ENCODE assay signal across 22 mouse cellular contexts in genomic region chr12:71807306-71807705, GRCm38 (mm10). TPM values are rescaled to one million over a fixed set of nuclear protein-coding genes. Genes with fewer than 3 reads are reported as not detected.
DNase-seq lines count a peak whose midpoint lies in the region; ATAC-seq and TF ChIP-seq lines count a peak whose summit lies in the region.
"Had no signal": no experiment of that assay in that cellular context is flagged by ENCODE, and none has a peak within 500 bp of the region (broad histone marks: within the 10 kb centered on the region; RNA-seq: fewer than 3 reads in every experiment).

No protein-coding gene starts in this region.

- no peak overlapping the region for H3K27ac ChIP-seq in kidney, adult 2 months (ENCODE audit: insufficient read depth, low read depth, low read length)
- H3K27ac ChIP-seq in liver, adult 2 months (replicated peaks; ENCODE audit: insufficient read depth, low read depth, low read length): no peak overlapping the region
- no peak overlapping the region for H3K27ac ChIP-seq in liver, embryonic 11.5 days (ENCODE audit: low read depth, low read length)
- H3K27ac ChIP-seq: forebrain, embryonic 13.5 days; hindbrain, embryonic 15.5 days; intestine, embryonic 15.5 days; midbrain, embryonic 15.5 days; stomach, embryonic 15.5 days had no signal

- no peaks in the 10 kb centered on the region for H3K27me3 ChIP-seq in kidney, adult 2 months (replicated peaks; ENCODE audit: control insufficient read depth, insufficient read depth, low read length)
- H3K27me3 ChIP-seq in liver, adult 2 months (ENCODE audit: control insufficient read depth, insufficient read depth, low read length): 0 out of 2 replicates have a peak, but pooled peaks cover 2% of the 10 kb centered on the region
- H3K27me3 ChIP-seq in liver, embryonic 11.5 days (replicated peaks; ENCODE audit: control insufficient read depth, insufficient read depth, low read length): no peaks in the 10 kb centered on the region
- H3K27me3 ChIP-seq: forebrain, embryonic 13.5 days; heart, embryonic 13.5 days; hindbrain, embryonic 15.5 days; intestine, embryonic 15.5 days; midbrain, embryonic 15.5 days; stomach, embryonic 15.5 days had no signal

- no peaks in the 10 kb centered on the region for H3K36me3 ChIP-seq in kidney, adult 2 months (ENCODE audit: control insufficient read depth, insufficient read depth, low read length)
- H3K36me3 ChIP-seq in liver, adult 2 months (ENCODE audit: control insufficient read depth, insufficient read depth, low read length): no peaks in the 10 kb centered on the region
- H3K36me3 ChIP-seq in liver, embryonic 11.5 days (ENCODE audit: control insufficient read depth, insufficient read depth, low read length): no peaks in the 10 kb centered on the region
- H3K36me3 ChIP-seq: heart, embryonic 13.5 days; hindbrain, embryonic 15.5 days; intestine, embryonic 15.5 days; midbrain, embryonic 15.5 days; stomach, embryonic 15.5 days had no signal

- WGBS in kidney, adult 2 months: 62% methylated on average over 9 of the region's 9 CpGs
- WGBS in liver, adult 2 months: 65% methylated on average over 9 of the region's 9 CpGs
- WGBS in liver, embryonic 11.5 days: 73% methylated on average over 9 of the region's 9 CpGs

- no peak overlapping the region for H3K4me3 ChIP-seq in kidney, adult 2 months (ENCODE audit: insufficient read depth, low read depth, low read length)
- no peak overlapping the region for H3K4me3 ChIP-seq in liver, adult 2 months (ENCODE audit: insufficient read depth, low read depth, low read length)
- no peak overlapping the region for H3K4me3 ChIP-seq in liver, embryonic 11.5 days (ENCODE audit: low read depth, low read length)
- H3K4me3 ChIP-seq: erythroblast, embryonic 14.5 days; forebrain, embryonic 13.5 days; heart, embryonic 13.5 days; hindbrain, embryonic 15.5 days; intestine, embryonic 15.5 days; midbrain, embryonic 15.5 days; myocyte; stomach, embryonic 15.5 days had no signal

- TF ChIP-seq POLR2A in kidney, adult 2 months (IDR thresholded peaks at IDR 0.05; ENCODE audit: low read depth, low read length): no peak
- TF ChIP-seq POLR2A in liver, adult 2 months (IDR thresholded peaks at IDR 0.05; ENCODE audit: extremely low read depth, insufficient read depth, low read length): no peak

- TF ChIP-seq CTCF in kidney, adult 2 months (conservative IDR thresholded peaks at IDR 0.05; ENCODE audit: insufficient read depth, insufficient read length, low read depth, low read length): no peak
- no peak for TF ChIP-seq CTCF in liver, adult 2 months (IDR thresholded peaks at IDR 0.05; ENCODE audit: low read depth, low read length)

- H3K79me2 ChIP-seq in liver, adult 2 months (ENCODE audit: control insufficient read depth, insufficient read depth, low read length): no peaks in the 10 kb centered on the region

- H3K9ac ChIP-seq in liver, adult 2 months (ENCODE audit: low read depth, low read length): no peak overlapping the region
- no peak overlapping the region for H3K9ac ChIP-seq in liver, embryonic 11.5 days (ENCODE audit: low read depth, low read length)
- H3K9ac ChIP-seq: forebrain, embryonic 13.5 days; heart, embryonic 13.5 days; hindbrain, embryonic 15.5 days; intestine, embryonic 15.5 days; midbrain, embryonic 15.5 days; stomach, embryonic 15.5 days had no signal

- ATAC-seq in liver, embryonic 11.5 days (replicated peaks; ENCODE audit: low FRiP score): no peak
- ATAC-seq: activated CD4-positive, CD25-positive, alpha-beta regulatory T cell, adult 4 months; forebrain, embryonic 13.5 days; intestine, embryonic 15.5 days; midbrain, embryonic 15.5 days had no signal

- no peaks in the 10 kb centered on the region for H3K4me1 ChIP-seq in kidney, adult 2 months (ENCODE audit: control insufficient read depth, insufficient read depth, low read length)
- H3K4me1 ChIP-seq in liver, adult 2 months (ENCODE audit: control insufficient read depth, insufficient read depth, low read length): peaks cover 2% of the 10 kb centered on the region; the same call in 1 of the 2 replicates
- no peaks in the 10 kb centered on the region for H3K4me1 ChIP-seq in liver, embryonic 11.5 days (replicated peaks; ENCODE audit: control insufficient read depth, insufficient read depth, low read length)
- H3K4me1 ChIP-seq: forebrain, embryonic 13.5 days; hindbrain, embryonic 15.5 days; midbrain, embryonic 15.5 days; stomach, embryonic 15.5 days had no signal

- no peaks in the 10 kb centered on the region for H3K9me3 ChIP-seq in liver, embryonic 11.5 days (ENCODE audit: control insufficient read depth, low read length)
- H3K9me3 ChIP-seq: forebrain, embryonic 13.5 days; heart, embryonic 13.5 days; hindbrain, embryonic 15.5 days; intestine, embryonic 15.5 days; midbrain, embryonic 15.5 days; stomach, embryonic 15.5 days had no signal

- no peak overlapping the region for H3K4me2 ChIP-seq in liver, embryonic 11.5 days
- H3K4me2 ChIP-seq: forebrain, embryonic 13.5 days; heart, embryonic 13.5 days; hindbrain, embryonic 15.5 days; intestine, embryonic 15.5 days; midbrain, embryonic 15.5 days; stomach, embryonic 15.5 days had no signal

- DNase-seq in kidney, adult 2 months: peak; percentile 9
- no peak for DNase-seq in kidney, adult 18-20 months
- DNase-seq in liver, adult 2 months (ENCODE audit: extremely low read depth, low read depth, low spot score): peak; percentile 28
- DNase-seq in liver, embryonic 11.5 days (ENCODE audit: low spot score): no peak
- peak; percentile 13 for DNase-seq in right cerebral cortex, adult 18-20 months
- DNase-seq in right cerebral cortex, adult 2 months (ENCODE audit: low spot score in 2 of 2): no peak
- peak; percentile 23 for DNase-seq in telencephalon, adult 2 months (ENCODE audit: low read depth, low spot score)
- DNase-seq in testis, postnatal 14 days (ENCODE audit: low spot score): no peak
- DNase-seq: adrenal gland, postnatal 14 days; cerebellum, adult 11 months; cerebellum, postnatal 14 days; gastrocnemius, postnatal 25 days; heart, postnatal 4 days had no signal

RNA-seq across cellular contexts. Expression of gene Daam1, which starts 23.6 kb away (rescaled TPM):
- polyA plus RNA-seq in kidney, adult 2 months (2012; rRNA removed): 4.7 and 5.2 TPM in 2 replicates
- 32.3 and 33.4 TPM in 2 replicates for total RNA-seq in liver, adult 2 months (2014; rRNA removed)
- polyA plus RNA-seq in liver, adult 2 months (2012; rRNA removed): 5.5 and 7.7 TPM in 2 replicates
- 15.2 and 16.4 TPM in 2 replicates for polyA plus RNA-seq in liver, embryonic 11.5 days (2014; fragmentation: Nextera tagmentation; extraction: Ambion mirVana)

Comparison
In these comparisons a context has a peak if more than half of its experiments do, and no peak if none do; other contexts are left out.
1. DNase-seq: peak in kidney, adult 2 months (single experiment), liver, adult 2 months (single experiment), right cerebral cortex, adult 18-20 months (single experiment) and telencephalon, adult 2 months (single experiment); none in kidney, adult 18-20 months (single experiment), liver, embryonic 11.5 days (single experiment), right cerebral cortex, adult 2 months (0 of 2) and testis, postnatal 14 days (single experiment).